Mouse (Mus musculus): ENCODE data around the gene Msto1.
"Not testable (repeated sequence)": the region's sequence is repeated elsewhere in the genome, so short reads cannot be mapped to it uniquely, and the experiment has no call there.

Msto1 gene

GRCm38 (mm10) chr3:88913511-88914383 is at the start of gene Msto1:
Gene Msto1, minus strand, starts transcription at chr3:88913999.
- H3K27me3 ChIP-seq (ENCODE audit: control insufficient read depth, insufficient read depth, low read length, poor library complexity, severe bottlenecking): no peaks in the 10 kb centered on the region
- H3K36me3 ChIP-seq (ENCODE audit: control insufficient read depth, insufficient read depth, low read length, poor library complexity, severe bottlenecking): peaks cover 6% of the 10 kb centered on the region
- peak; percentile 95 for DNase-seq (ENCODE audit: low read depth, low spot score)

GRCm38 (mm10) chr3:88963211-88963610 is 49.4 kb upstream of the Msto1 start:
- DNase-seq (ENCODE audit: low read depth, low spot score): not testable (repeated sequence)

GRCm38 (mm10) chr3:88953736-88954135 is 39.9 kb upstream of the Msto1 start:
- DNase-seq (ENCODE audit: low read depth, low spot score): no peak
- H3K36me3 ChIP-seq (ENCODE audit: control insufficient read depth, insufficient read depth, low read length, poor library complexity, severe bottlenecking): no peaks in the 10 kb centered on the region
- H3K27me3 ChIP-seq (ENCODE audit: control insufficient read depth, insufficient read depth, low read length, poor library complexity, severe bottlenecking): no peaks in the 10 kb centered on the region

More at GRCm38 (mm10) chr3:88963211-88963610, 49.4 kb upstream of the Msto1 start:
- not testable (repeated sequence) for H3K36me3 ChIP-seq (ENCODE audit: control insufficient read depth, insufficient read depth, low read length, poor library complexity, severe bottlenecking); H3K27me3 ChIP-seq (ENCODE audit: control insufficient read depth, insufficient read depth, low read length, poor library complexity, severe bottlenecking)

DNA sequence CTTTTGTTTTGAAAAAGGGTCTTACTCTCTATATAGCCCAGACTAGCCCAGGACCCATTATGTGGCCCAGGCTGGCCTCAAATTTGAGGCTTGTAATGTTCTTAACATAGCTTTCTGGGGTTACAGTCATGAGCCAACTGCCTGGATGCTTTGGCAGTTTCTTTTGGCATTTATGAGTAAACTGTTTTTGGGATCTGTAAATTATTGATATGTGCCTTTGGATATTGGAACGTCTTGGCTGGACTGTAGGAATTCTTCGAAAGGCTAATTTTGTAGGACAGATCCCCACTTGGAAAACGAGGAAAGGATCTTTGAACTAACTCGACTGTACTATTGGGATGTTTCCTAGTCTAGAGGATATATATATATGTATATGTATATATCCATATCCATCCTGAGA is 39.4 kb upstream of the Msto1 start:
- H3K36me3 ChIP-seq (ENCODE audit: control insufficient read depth, insufficient read depth, low read length, poor library complexity, severe bottlenecking): no peaks in the 10 kb centered on the region
- DNase-seq (ENCODE audit: low read depth, low spot score): no peak

DNA sequence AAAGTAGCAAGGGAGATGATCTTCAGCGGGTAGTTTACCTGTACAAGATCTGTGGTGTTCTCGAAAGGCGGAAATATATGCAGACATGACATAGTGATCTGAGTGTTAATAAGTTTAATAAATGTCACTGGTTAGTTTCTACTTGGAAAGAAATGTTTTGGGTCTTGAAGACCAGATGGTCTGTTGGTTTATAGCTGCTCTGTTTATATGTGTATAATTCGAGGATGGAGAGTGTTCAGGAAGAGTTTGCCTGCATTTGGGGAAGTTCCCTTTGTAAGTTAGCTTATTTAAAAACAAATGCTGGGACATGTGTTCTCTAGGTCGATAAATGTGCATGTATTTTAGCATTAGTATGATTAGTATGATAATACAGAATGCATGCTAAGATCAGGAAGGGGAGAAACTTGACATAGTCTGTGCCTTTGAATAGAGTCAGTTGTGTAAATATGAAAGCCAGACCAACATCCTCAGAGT is 37.6 kb upstream of the Msto1 start:
- Histone ChIP-seq H3K36me3 (ENCODE audit: control insufficient read depth, insufficient read depth, low read length, poor library complexity, severe bottlenecking) (no peaks in the 10 kb centered on the region), H3K27me3 (ENCODE audit: control insufficient read depth, insufficient read depth, low read length, poor library complexity, severe bottlenecking) (no peaks in the 10 kb centered on the region)
- DNase-seq (ENCODE audit: low read depth, low spot score): no peak

More for the DNA sequence above, 39.4 kb upstream of the Msto1 start:
- no peaks in the 10 kb centered on the region for H3K27me3 ChIP-seq (ENCODE audit: control insufficient read depth, insufficient read depth, low read length, poor library complexity, severe bottlenecking)

GRCm38 (mm10) chr3:88950576-88951326 is 37.0 kb upstream of the Msto1 start, which contains the start of the genes Ash1l and Dap3:
Gene Ash1l, plus strand, starts transcription at chr3:88950622.
Gene Dap3, minus strand, starts transcription at chr3:88951181.
- DNase-seq (ENCODE audit: low read depth, low spot score): peak; percentile 80
- Histone ChIP-seq H3K36me3 (ENCODE audit: control insufficient read depth, insufficient read depth, low read length, poor library complexity, severe bottlenecking) (no peaks in the 10 kb centered on the region), H3K27me3 (ENCODE audit: control insufficient read depth, insufficient read depth, low read length, poor library complexity, severe bottlenecking) (no peaks in the 10 kb centered on the region)

DNA sequence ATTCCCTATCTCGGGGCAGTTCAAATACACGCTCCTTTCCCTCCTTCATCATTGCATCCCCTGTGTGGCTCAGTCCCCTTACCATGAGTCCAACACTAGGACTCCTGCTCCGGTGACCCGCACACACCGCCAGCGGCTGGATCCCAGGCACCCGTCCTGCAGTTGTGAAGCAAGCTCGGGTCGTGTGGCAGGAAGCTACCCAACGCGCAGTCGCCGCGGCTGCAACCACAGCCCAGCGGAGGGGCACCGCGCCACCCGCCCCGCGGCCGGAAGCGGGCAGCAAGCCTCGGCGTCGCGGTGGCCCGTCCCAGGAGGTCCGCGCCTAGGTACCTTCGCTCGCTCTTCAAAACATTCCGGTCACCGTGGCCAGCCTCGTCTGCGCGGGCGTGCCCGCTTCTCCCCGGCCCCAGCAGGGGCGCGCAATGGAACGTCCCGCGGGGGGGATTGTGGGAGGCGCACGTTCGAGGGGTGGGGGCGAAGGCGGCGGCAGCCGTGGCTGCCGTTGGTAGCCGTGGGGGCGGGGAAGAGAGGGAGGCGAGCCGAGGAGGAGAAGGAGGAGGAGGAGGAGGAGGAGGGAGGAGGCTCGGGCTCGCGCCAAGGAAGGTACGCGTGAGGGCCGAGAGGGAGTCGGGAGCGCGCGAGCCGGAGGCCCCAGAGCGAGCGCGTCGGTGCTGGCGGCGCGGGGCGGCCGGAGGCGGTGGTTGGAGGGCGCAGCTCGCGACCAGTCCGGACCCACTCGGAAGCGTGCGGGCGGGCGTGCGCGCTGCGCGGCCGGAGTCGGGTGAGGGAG is 36.2 kb upstream of the Msto1 start:
- DNase-seq (ENCODE audit: low read depth, low spot score): peak; percentile 83
- H3K36me3 ChIP-seq (ENCODE audit: control insufficient read depth, insufficient read depth, low read length, poor library complexity, severe bottlenecking): no peaks in the 10 kb centered on the region

DNA sequence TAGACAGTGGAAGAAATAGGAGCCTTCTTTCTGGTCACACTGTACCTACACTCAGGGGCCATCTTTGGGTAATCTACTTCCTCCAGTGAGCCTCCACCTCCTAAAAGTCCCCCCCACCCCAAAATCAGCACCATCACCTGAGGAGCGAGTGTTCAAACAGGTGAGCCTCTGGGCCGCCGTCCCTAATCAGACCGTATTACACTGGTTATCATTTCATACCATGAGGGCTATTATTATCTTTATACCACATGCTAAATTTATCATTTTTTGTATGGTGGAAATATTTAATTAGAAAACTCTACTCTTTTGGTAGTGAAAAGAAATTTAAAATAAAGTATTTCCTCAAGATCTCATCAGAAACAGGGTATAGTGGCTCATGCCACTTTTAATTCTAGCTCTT is 30.3 kb upstream of the Msto1 start:
- Histone ChIP-seq H3K27me3 (ENCODE audit: control insufficient read depth, insufficient read depth, low read length, poor library complexity, severe bottlenecking) (no peaks in the 10 kb centered on the region), H3K36me3 (ENCODE audit: control insufficient read depth, insufficient read depth, low read length, poor library complexity, severe bottlenecking) (peaks cover 1% of the 10 kb centered on the region; the same call in 1 of the 2 replicates)
- DNase-seq (ENCODE audit: low read depth, low spot score): no peak

More for the DNA sequence above, 36.2 kb upstream of the Msto1 start:
- H3K27me3 ChIP-seq (ENCODE audit: control insufficient read depth, insufficient read depth, low read length, poor library complexity, severe bottlenecking): no peaks in the 10 kb centered on the region

DNA sequence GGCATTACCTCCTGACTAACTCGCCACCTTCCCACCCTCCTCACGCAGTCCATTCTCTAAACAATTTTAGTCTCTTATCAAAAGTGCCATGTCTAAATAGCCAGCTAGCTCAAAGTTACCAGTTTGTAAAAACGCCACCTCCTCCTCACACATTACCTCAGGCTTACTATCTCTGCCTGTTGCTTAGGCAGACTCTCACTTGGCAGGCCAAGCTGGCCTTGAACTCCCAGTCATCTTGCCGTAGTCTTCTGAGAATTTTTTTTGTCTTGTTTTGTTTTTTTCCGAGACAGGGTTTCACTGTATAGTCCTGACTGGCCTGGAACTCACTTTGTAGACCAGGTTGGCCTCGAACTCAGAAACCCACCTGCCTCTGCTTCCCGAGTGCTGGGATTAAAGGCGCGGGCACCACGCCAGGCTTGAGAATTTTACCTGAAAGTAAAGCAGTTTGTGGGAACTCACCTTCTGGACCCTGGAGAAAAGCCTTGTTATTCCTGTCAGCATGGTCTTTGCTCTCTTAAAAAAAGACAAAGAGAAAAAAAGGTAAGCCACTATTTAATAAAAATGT is 28.6 kb upstream of the Msto1 start:
- Histone ChIP-seq H3K36me3 (ENCODE audit: control insufficient read depth, insufficient read depth, low read length, poor library complexity, severe bottlenecking) (peaks cover 1% of the 10 kb centered on the region; the same call in 1 of the 2 replicates), H3K27me3 (ENCODE audit: control insufficient read depth, insufficient read depth, low read length, poor library complexity, severe bottlenecking) (no peaks in the 10 kb centered on the region)
- DNase-seq (ENCODE audit: low read depth, low spot score): no peak

GRCm38 (mm10) chr3:88939749-88940148 is 25.9 kb upstream of the Msto1 start:
- peaks cover 1% of the 10 kb centered on the region; the same call in 1 of the 2 replicates for H3K36me3 ChIP-seq (ENCODE audit: control insufficient read depth, insufficient read depth, low read length, poor library complexity, severe bottlenecking)
- DNase-seq (ENCODE audit: low read depth, low spot score): peak; percentile 75
- H3K27me3 ChIP-seq (ENCODE audit: control insufficient read depth, insufficient read depth, low read length, poor library complexity, severe bottlenecking): no peaks in the 10 kb centered on the region

GRCm38 (mm10) chr3:88939071-88939470 is 25.3 kb upstream of the Msto1 start:
- H3K36me3 ChIP-seq (ENCODE audit: control insufficient read depth, insufficient read depth, low read length, poor library complexity, severe bottlenecking): peaks cover 1% of the 10 kb centered on the region; the same call in 1 of the 2 replicates
- no peak for DNase-seq (ENCODE audit: low read depth, low spot score)
- no peaks in the 10 kb centered on the region for H3K27me3 ChIP-seq (ENCODE audit: control insufficient read depth, insufficient read depth, low read length, poor library complexity, severe bottlenecking)

DNA sequence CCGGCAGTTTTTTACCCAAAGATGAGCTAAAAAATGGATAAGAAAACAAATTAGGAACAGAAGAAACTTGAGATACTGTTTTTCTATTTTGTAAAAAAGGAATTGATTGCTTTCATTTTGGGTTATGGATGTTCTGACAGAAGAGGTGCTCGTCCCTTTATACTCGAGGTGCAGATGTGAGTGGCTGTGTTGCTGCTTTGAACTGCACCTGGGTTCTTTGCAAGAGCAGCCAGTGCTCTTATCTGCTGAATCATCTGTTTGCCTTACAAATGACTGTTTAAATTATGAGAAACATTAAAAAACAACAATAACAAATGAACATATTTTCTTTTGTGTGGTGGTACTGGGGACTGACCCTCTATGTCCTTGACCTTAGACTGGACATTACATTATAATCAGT is 15.7 kb upstream of the Msto1 start:
- Histone ChIP-seq H3K27me3 (ENCODE audit: control insufficient read depth, insufficient read depth, low read length, poor library complexity, severe bottlenecking) (no peaks in the 10 kb centered on the region), H3K36me3 (ENCODE audit: control insufficient read depth, insufficient read depth, low read length, poor library complexity, severe bottlenecking) (peaks cover 25% of the 10 kb centered on the region)
- no peak for DNase-seq (ENCODE audit: low read depth, low spot score)

DNA sequence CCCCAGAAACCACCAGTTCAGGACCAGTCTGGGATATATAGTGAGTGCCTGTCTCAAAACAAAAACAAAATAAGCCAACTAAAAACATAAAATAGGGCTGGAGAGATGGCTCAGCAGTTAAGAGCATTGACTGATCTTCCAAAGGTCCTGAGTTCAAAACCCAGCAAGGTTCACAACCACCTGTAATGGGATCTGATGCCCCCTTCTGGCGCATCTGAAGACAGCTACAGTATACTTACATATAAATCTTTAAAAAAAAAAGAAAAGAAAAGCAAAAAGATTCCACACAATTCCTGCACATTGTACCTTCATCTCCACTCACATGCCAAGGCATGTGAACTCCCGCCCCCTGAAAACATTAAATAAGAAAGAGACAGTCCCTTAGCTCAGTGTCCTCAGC is 11.9 kb upstream of the Msto1 start:
- no peak for DNase-seq (ENCODE audit: low read depth, low spot score)

GRCm38 (mm10) chr3:88923989-88924591 is 10.3 kb upstream of the Msto1 start:
- DNase-seq (ENCODE audit: low read depth, low spot score): no peak
- Histone ChIP-seq H3K27me3 (ENCODE audit: control insufficient read depth, insufficient read depth, low read length, poor library complexity, severe bottlenecking) (no peaks in the 10 kb centered on the region), H3K36me3 (ENCODE audit: control insufficient read depth, insufficient read depth, low read length, poor library complexity, severe bottlenecking) (peaks cover 16% of the 10 kb centered on the region)

More for the DNA sequence above, 11.9 kb upstream of the Msto1 start:
- no peaks in the 10 kb centered on the region for H3K27me3 ChIP-seq (ENCODE audit: control insufficient read depth, insufficient read depth, low read length, poor library complexity, severe bottlenecking)
- H3K36me3 ChIP-seq (ENCODE audit: control insufficient read depth, insufficient read depth, low read length, poor library complexity, severe bottlenecking): peaks cover 20% of the 10 kb centered on the region
